Mouse (Mus musculus): ENCODE results near the gene Elob. TPM values are rescaled to one million over a fixed set of nuclear protein-coding genes. Genes with fewer than 3 reads are reported as not detected.

Gene Elob
- polyA plus RNA-seq, 1 experiment from 2014 or later, result 1,038 TPM

GRCm38 (mm10) chr17:23850853-23851749 is 22.2 kb upstream of the Elob start:
- 61% methylated on average over 19 of the region's 19 CpGs for WGBS
- no peak overlapping the region for H3K9ac ChIP-seq
- ATAC-seq (ENCODE audit: insufficient number of reproducible peaks, low FRiP score, low TSS enrichment, low read depth), result no peak

GRCm38 (mm10) chr17:23850028-23850427 is 21.1 kb upstream of the Elob start:
- Histone ChIP-seq H3K4me2 (replicated peaks) (no peak overlapping the region), H3K9ac (no peak overlapping the region), H3K27me3 (no peaks in the 10 kb centered on the region), H3K4me1 (no peaks in the 10 kb centered on the region), H3K27ac (replicated peaks) (no peak overlapping the region), H3K36me3 (no peaks in the 10 kb centered on the region), H3K9me3 (replicated peaks) (no peaks in the 10 kb centered on the region), H3K4me3 (replicated peaks) (no peak overlapping the region)
- no peak for ATAC-seq (ENCODE audit: insufficient number of reproducible peaks, low FRiP score, low TSS enrichment, low read depth)
- 58% methylated on average over 2 of the region's 2 CpGs for WGBS

More at GRCm38 (mm10) chr17:23850853-23851749, 22.2 kb upstream of the Elob start:
- Histone ChIP-seq H3K4me1 (no peaks in the 10 kb centered on the region), H3K27ac (replicated peaks) (no peak overlapping the region), H3K27me3 (no peaks in the 10 kb centered on the region), H3K9me3 (replicated peaks) (no peaks in the 10 kb centered on the region), H3K4me3 (replicated peaks) (no peak overlapping the region), H3K4me2 (replicated peaks) (no peak overlapping the region), H3K36me3 (no peaks in the 10 kb centered on the region)

GRCm38 (mm10) chr17:23843812-23844273 is 14.9 kb upstream of the Elob start, which contains the start of the genes Prss32 and Prss41:
Gene Prss32 (plus strand): TSS chr17:23843855.
Gene Prss41 (minus strand): TSS chr17:23844172.
- WGBS, result 15% methylated on average over 19 of the region's 19 CpGs
- Histone ChIP-seq H3K4me1 (0 out of 2 replicates have a peak, but pooled peaks cover 5% of the 10 kb centered on the region), H3K27ac (replicated peaks) (no peak within 1 kb of the TSS), H3K9me3 (replicated peaks) (no peaks in the 10 kb centered on the region), H3K36me3 (no peaks in the 10 kb centered on the region), H3K4me2 (replicated peaks) (peak within 1 kb of the TSS; percentile 39), H3K27me3 (no peaks in the 10 kb centered on the region), H3K9ac (no peak within 1 kb of the TSS), H3K4me3 (replicated peaks) (peak within 1 kb of the TSS; percentile 22)
- ATAC-seq (ENCODE audit: insufficient number of reproducible peaks, low FRiP score, low TSS enrichment, low read depth), result no peak

GRCm38 (mm10) chr17:23843141-23843811 is 14.3 kb upstream of the Elob start:
- Histone ChIP-seq H3K4me2 (replicated peaks) (peak overlapping the region; percentile 39), H3K4me3 (replicated peaks) (peak overlapping the region; percentile 22; the same call in 1 of the 2 replicates), H3K9me3 (replicated peaks) (no peaks in the 10 kb centered on the region), H3K9ac (no peak overlapping the region), H3K27me3 (no peaks in the 10 kb centered on the region), H3K4me1 (0 out of 2 replicates have a peak, but pooled peaks cover 5% of the 10 kb centered on the region), H3K27ac (replicated peaks) (no peak overlapping the region), H3K36me3 (no peaks in the 10 kb centered on the region)
- ATAC-seq (ENCODE audit: insufficient number of reproducible peaks, low FRiP score, low TSS enrichment, low read depth), result no peak
- 44% methylated on average over 23 of the region's 23 CpGs for WGBS

- Histone ChIP-seq H3K36me3 (no peaks in the 10 kb centered on the region), H3K9me3 (replicated peaks) (no peaks in the 10 kb centered on the region), H3K4me1 (0 out of 2 replicates have a peak, but pooled peaks cover 5% of the 10 kb centered on the region), H3K4me3 (replicated peaks) (no peak overlapping the region), H3K27ac (replicated peaks) (no peak overlapping the region), H3K9ac (no peak overlapping the region), H3K4me2 (replicated peaks) (no peak overlapping the region), H3K27me3 (peaks cover 3% of the 10 kb centered on the region; the same call in 1 of the 2 replicates)
- no peak for ATAC-seq (ENCODE audit: insufficient number of reproducible peaks, low FRiP score, low TSS enrichment, low read depth)
- WGBS, result 29% methylated on average over 4 of the region's 4 CpGs
Observed at GRCm38 (mm10) chr17:23841145-23841544, 12.2 kb upstream of the Elob start.

- Histone ChIP-seq H3K4me1 (no peaks in the 10 kb centered on the region), H3K4me3 (replicated peaks) (no peak within 1 kb of the TSS), H3K36me3 (no peaks in the 10 kb centered on the region), H3K9me3 (replicated peaks) (no peaks in the 10 kb centered on the region), H3K27ac (replicated peaks) (no peak within 1 kb of the TSS), H3K4me2 (replicated peaks) (no peak within 1 kb of the TSS), H3K27me3 (peaks cover 20% of the 10 kb centered on the region; the same call in 1 of the 2 replicates), H3K9ac (no peak within 1 kb of the TSS)
- WGBS, result 59% methylated on average over 8 of the region's 8 CpGs
- no peak for ATAC-seq (ENCODE audit: insufficient number of reproducible peaks, low FRiP score, low TSS enrichment, low read depth)
Observed at GRCm38 (mm10) chr17:23836006-23836575, 7.2 kb upstream of the Elob start, which contains the start of gene Prss33. Gene Prss33 (minus strand): TSS chr17:23836056.

- H3K9me3 ChIP-seq (replicated peaks), result no peaks in the 10 kb centered on the region
- no peak for ATAC-seq (ENCODE audit: insufficient number of reproducible peaks, low FRiP score, low TSS enrichment, low read depth)
Observed at GRCm38 (mm10) chr17:23831201-23831600, 2.3 kb upstream of the Elob start.

GRCm38 (mm10) chr17:23828271-23829001 is 500 bp downstream of the Elob start:
- Histone ChIP-seq H3K9ac (peak overlapping the region; percentile 90), H3K9me3 (replicated peaks) (no peaks in the 10 kb centered on the region), H3K4me2 (replicated peaks) (peak overlapping the region; percentile 67), H3K4me1 (peaks cover 14% of the 10 kb centered on the region), H3K4me3 (replicated peaks) (peak overlapping the region; percentile 88), H3K36me3 (peaks cover 33% of the 10 kb centered on the region), H3K27me3 (peaks cover 17% of the 10 kb centered on the region; the same call in 1 of the 2 replicates), H3K27ac (replicated peaks) (peak overlapping the region; percentile 96)
- ATAC-seq (ENCODE audit: insufficient number of reproducible peaks, low FRiP score, low TSS enrichment, low read depth), result peak; percentile 71
- WGBS, result under 1% methylated on average over 47 of the region's 47 CpGs

More at GRCm38 (mm10) chr17:23831201-23831600, 2.3 kb upstream of the Elob start:
- WGBS, result 96% methylated on average over 1 of the region's 1 CpGs
- H3K4me3 ChIP-seq (replicated peaks), result no peak overlapping the region
- peaks cover 7% of the 10 kb centered on the region for H3K36me3 ChIP-seq
- H3K27ac ChIP-seq (replicated peaks), result no peak overlapping the region
- no peak overlapping the region for H3K4me2 ChIP-seq (replicated peaks)
- no peak overlapping the region for H3K9ac ChIP-seq
- H3K4me1 ChIP-seq, result peaks cover 7% of the 10 kb centered on the region
- H3K27me3 ChIP-seq, result peaks cover 17% of the 10 kb centered on the region; the same call in 1 of the 2 replicates

- Histone ChIP-seq H3K4me1 (peaks cover 17% of the 10 kb centered on the region), H3K4me2 (replicated peaks) (no peak overlapping the region), H3K36me3 (peaks cover 60% of the 10 kb centered on the region), H3K9ac (no peak overlapping the region), H3K27ac (replicated peaks) (no peak overlapping the region), H3K4me3 (replicated peaks) (no peak overlapping the region), H3K27me3 (no peaks in the 10 kb centered on the region), H3K9me3 (replicated peaks) (no peaks in the 10 kb centered on the region)
- 79% methylated on average over 4 of the region's 4 CpGs for WGBS
- ATAC-seq (ENCODE audit: insufficient number of reproducible peaks, low FRiP score, low TSS enrichment, low read depth), result no peak
Observed at GRCm38 (mm10) chr17:23825591-23825990, 3.3 kb downstream of the Elob start.

- ATAC-seq (ENCODE audit: insufficient number of reproducible peaks, low FRiP score, low TSS enrichment, low read depth), result no peak
- no peak overlapping the region for H3K4me3 ChIP-seq (replicated peaks)
- peaks cover 11% of the 10 kb centered on the region for H3K9me3 ChIP-seq (replicated peaks)
- no peak overlapping the region for H3K4me2 ChIP-seq (replicated peaks)
- peaks cover 17% of the 10 kb centered on the region for H3K4me1 ChIP-seq
- no peak overlapping the region for H3K9ac ChIP-seq
- no peaks in the 10 kb centered on the region for H3K27me3 ChIP-seq
- H3K36me3 ChIP-seq, result peaks cover 80% of the 10 kb centered on the region
- H3K27ac ChIP-seq (replicated peaks), result no peak overlapping the region
- WGBS, result 89% methylated on average over 12 of the region's 12 CpGs
Observed at GRCm38 (mm10) chr17:23823614-23824013, 5.3 kb downstream of the Elob start.
